Mouse (Mus musculus) right cerebral cortex, postnatal 14 days (tissue): ENCODE results near the gene Gpr68.

Experiments
- DNase-seq: peaks from one replicate; pipeline ENCODE4 v3.0.0; 2022

Gene Gpr68

DNA sequence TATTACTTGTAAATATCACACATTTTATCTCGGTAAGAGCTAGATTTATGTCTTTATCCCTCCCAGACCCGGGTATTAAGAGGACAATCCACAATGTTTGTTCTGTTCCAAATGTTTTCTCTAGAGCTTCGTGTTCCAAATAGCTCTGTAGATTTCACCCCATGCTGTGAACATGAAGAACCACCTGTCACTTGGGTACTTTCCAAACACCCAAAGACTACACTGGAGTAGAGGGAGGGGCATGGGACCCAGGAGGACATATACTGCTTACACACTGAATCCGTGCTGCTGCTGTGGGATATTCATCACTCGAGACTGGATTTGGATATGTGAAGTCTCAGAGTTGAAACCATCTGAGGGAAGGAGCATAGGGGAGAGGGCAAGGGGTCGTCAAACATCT is 1.8 kb upstream of the Gpr68 start:
- no peak for DNase-seq

DNA sequence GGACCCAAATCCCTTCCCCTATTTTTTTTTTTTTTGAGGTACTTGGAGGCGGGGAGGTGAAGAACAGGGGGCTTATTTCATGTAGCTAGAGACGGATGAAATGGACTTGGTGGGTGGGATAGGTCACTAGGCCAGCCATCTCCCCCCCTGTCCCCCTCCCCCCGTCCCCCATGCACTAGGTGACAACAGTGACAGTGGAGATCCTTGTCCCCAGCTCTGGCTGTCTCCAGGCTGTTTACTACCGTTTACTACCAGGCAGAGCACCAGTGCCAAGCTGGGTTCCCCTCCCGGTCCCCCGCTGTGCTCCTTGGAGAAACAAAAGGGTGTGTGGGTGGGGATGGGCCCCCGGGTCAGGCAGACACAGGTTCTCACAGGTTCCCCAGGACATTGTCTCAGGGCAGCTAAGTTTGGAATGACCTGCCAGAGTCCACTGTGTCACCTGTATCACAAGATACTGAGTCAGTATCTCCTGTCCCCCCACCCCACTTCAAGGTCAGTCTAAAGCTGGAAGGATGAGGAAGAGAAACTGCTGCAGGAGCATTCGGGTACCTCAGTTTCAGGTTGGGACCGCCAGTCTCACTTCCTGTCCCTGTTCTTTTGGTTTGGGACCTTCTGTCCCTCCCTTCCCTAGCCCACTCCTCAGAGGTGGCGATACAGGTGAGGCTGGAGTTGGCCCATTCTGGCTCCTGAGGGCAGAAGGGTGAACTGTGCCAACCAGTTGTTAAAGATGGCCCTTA is 468 bp upstream of the Gpr68 start:
- no peak for DNase-seq

GRCm38 (mm10) chr12:100906861-100907260 is 1.1 kb downstream of the Gpr68 start:
- no peak for DNase-seq

- no peak for DNase-seq
Measured at GRCm38 (mm10) chr12:100903761-100904160, 4.2 kb downstream of the Gpr68 start.

- no peak for DNase-seq
Measured at GRCm38 (mm10) chr12:100901386-100901785, 6.6 kb downstream of the Gpr68 start.

GRCm38 (mm10) chr12:100900901-100901300 is 7.1 kb downstream of the Gpr68 start:
- DNase-seq, result no peak

DNA sequence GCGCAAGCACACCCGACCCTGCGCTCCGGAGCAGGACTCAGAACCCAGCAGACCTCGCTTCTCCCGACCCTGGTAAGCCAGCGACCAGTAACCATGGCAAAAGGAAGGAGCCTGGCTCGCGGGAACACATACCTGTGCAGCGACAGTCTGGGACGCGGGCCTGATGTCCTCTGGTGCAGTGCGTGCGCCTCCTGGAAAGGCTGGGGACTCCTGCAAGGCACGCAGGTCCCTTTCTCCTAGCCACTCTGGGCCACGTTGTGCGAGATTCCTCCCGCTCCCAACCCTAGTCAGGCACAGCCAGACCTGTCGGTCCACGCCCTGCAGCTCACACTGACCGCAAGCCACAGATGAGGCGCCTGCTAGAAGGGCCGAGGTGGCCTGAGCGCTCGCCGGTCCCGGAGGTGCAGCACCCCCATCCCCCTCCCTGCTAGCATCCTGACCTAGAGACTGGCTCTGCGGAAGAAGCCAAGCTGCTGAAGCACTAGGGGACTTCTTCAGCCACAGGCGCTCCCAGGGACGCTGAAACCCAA is 8.8 kb downstream of the Gpr68 start:
- DNase-seq, result no peak

GRCm38 (mm10) chr12:100897736-100898650 is 10.0 kb downstream of the Gpr68 start:
- no peak for DNase-seq

DNA sequence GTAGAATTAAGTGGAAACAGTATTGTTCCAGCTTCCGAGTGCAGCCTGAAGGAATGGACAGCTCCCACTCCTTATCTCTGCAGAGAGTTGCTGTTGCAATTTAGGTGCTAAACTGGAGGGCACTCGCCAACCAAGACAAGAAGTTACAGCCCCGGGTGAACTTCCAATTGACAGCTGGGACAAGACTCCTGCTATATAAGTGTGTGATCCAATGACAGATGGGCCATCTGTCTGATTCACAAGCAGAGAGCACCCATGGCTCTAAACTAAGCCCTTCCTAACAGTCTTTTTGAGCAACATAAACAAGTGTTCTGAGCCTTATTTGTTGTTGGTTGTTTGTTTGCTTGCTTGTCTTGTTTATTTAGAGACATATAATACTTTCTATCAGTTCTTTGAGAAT is 11.3 kb downstream of the Gpr68 start:
- DNase-seq, result no peak

- no peak for DNase-seq
Measured at GRCm38 (mm10) chr12:100895504-100895903, 12.5 kb downstream of the Gpr68 start.

DNA sequence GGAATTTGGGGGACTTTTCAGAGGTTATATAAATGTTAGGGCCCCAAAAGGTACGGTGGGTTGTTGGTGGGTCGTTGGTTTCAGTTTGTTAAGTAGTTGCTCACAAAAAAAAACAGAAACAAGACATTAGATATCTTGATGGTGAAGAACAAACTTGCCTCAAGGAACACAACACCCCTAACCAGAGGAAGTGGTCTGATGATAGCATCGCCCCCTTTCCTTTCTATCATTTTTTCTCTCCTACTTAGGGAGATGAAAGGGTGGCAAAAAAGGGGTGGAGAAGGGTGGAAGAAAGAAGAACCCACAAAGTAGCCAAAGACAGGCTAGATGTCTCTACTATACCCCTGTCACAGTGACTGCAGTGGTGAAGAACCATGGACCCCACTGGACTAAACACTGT is 17.4 kb downstream of the Gpr68 start:
- no peak for DNase-seq

DNA sequence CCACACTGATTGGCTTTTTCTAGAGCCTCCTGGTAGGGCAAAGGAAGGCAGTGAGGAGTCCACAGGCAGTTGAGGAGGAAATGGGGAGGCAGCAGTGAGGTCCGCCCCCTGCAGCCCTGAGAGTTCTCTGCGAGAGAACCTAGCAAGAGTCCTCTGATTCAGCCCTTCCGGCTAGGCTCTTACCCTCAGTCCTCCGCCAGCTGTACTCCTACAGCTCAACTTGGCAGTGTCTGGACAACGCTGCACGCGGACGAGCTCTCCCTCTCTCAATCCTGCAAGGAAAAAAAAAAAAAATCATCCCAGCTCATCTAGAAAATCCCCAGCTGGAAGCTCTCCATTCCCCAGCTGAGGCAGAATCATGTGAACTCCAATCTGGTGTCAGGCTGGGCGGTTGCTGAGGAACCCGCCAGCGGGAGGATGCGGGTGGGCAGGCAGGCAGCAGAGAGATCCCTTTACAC is 20.2 kb downstream of the Gpr68 start:
- peak; percentile 58 for DNase-seq

DNA sequence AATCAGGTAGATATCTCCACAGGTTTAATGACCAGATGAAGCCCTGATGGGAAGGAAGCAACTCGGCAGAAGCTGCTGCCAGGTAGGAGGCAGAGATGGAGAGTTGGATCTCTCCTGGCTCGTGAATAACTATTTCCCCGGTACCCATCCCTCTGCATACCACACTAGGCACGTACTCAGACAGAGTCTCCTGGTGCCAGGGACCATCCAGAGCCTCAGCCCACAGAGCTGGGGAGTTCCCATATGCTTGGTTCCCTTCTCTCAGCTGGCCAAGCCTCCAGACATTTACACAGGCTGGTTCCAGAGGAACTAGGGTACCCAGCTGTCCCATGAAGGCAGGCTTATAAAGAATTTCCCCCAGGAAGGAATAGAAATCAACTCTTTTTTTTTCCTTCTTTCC is 21.1 kb downstream of the Gpr68 start:
- no peak for DNase-seq

- no peak for DNase-seq
Measured at GRCm38 (mm10) chr12:100885585-100885984, 22.4 kb downstream of the Gpr68 start.

GRCm38 (mm10) chr12:100883168-100883567 is 24.8 kb downstream of the Gpr68 start:
- no peak for DNase-seq

GRCm38 (mm10) chr12:100878556-100878955 is 29.4 kb downstream of the Gpr68 start:
- DNase-seq, result no peak

DNA sequence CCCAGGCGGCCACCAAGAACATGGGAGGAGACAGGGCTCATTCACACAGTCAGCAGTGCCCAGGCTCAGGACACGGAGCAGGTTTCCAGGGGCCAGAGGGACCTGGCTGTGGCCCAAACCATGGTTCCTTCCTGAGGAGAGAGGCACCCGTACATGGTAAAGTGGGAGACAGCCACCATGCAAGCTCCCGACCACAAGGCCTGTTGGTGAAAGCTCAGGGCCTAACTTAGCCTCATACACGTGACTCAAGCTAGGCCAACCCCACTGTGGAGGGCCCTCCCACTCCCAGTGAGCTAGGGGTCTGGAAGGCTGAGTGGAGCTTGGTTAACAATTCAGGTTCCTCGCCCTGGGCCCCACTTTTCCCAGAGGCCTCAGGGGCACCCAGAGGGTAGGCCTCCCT is 30.1 kb downstream of the Gpr68 start:
- no peak for DNase-seq

- no peak for DNase-seq
Measured at GRCm38 (mm10) chr12:100875960-100876359, 32.0 kb downstream of the Gpr68 start.

DNA sequence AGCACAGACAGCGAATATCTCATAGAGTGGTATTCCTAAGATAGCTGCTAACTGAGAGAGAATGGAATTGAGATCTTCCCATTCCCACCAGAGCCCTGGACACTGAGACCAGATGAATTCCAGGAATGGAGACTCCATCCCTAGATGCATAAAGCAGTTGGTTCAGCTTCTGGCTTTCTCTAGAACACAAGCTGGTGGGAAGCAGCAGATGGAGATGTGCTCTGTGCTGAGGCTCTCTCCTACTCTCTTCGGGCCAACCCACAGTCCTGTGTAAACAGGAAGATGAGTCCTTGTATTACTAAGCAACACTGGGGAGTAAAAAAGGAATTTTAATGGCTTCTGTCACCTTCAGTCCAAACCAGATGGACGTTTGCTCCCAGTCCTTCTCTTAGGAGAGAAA is 32.4 kb downstream of the Gpr68 start:
- no peak for DNase-seq

- no peak for DNase-seq
Measured at GRCm38 (mm10) chr12:100873612-100874011, 34.4 kb downstream of the Gpr68 start.

DNA sequence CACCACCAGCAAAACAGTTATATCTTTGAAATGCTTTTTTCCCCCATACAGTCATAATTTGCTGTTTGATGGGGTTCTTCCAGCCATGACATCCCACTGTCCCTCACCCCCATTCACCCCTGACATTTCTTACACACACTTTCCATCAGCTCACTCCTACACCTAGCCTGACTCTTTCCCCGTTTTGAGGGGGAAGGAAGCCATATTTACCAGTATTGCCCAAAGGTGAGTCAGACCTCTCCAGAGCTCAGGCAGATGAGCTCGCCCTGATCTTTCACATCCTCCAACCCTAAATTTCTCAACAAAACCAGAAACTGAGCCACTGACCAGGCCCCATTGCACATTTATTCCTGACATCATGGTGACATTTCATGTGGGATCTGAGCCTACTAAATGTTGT is 36.2 kb downstream of the Gpr68 start:
- no peak for DNase-seq

DNA sequence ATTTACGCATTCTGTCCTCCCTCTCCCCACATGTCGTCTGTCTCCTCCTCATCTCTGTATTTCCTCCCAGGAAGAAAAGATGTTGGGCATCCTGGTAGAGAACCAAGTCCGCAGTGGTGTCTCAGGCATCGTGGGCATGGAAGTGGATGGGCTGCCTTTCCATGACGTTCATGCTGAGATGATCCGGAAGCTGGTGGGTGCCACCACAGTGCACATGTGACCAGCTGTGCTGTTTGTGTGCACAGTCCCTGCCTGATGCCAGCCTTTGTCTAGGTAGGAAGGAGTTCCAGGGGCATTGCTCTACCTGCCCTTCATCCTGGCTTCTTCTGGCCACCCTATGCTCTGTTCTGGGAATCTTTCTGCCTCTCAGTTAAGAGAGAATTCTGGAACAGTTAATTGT is 36.8 kb downstream of the Gpr68 start:
- DNase-seq, result no peak

GRCm38 (mm10) chr12:100868049-100868622 is 39.9 kb downstream of the Gpr68 start:
- DNase-seq, result no peak
